Mouse (Mus musculus) thymus, postnatal 36 days (tissue): Measurements from ENCODE around the gene Gfap.

Source experiments
- DNase-seq, 2 experiments: peaks; one replicate each; pipeline ENCODE4 v3.0.0; 2022; ENCODE audit warnings: mixed read lengths in 2 of 2

The Gfap gene

DNA sequence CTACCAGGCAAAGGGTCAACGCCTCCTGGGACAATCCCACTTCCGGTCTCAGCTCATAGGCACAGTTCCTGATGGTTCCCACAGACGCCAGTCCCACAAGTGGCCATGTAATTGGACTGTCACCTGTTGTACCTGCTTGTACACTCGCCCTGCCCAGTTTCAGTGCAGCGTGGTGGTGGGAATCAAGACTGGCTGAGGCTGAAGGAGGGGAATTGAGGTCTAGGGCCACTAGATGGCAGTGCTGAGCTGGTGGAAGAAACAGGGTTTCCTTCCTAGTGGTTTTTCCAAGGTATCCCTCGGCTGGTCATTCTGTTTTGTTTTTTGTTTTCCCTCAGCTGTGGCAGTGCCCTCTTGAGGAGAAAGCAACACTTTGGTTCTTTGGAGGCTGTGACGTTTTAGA, at the start of gene Gfap:
Gfap (minus strand) TSS at position 150 of the 400 bp plus-strand sequence.
- peak; percentile 41 to 52 for DNase-seq

DNA sequence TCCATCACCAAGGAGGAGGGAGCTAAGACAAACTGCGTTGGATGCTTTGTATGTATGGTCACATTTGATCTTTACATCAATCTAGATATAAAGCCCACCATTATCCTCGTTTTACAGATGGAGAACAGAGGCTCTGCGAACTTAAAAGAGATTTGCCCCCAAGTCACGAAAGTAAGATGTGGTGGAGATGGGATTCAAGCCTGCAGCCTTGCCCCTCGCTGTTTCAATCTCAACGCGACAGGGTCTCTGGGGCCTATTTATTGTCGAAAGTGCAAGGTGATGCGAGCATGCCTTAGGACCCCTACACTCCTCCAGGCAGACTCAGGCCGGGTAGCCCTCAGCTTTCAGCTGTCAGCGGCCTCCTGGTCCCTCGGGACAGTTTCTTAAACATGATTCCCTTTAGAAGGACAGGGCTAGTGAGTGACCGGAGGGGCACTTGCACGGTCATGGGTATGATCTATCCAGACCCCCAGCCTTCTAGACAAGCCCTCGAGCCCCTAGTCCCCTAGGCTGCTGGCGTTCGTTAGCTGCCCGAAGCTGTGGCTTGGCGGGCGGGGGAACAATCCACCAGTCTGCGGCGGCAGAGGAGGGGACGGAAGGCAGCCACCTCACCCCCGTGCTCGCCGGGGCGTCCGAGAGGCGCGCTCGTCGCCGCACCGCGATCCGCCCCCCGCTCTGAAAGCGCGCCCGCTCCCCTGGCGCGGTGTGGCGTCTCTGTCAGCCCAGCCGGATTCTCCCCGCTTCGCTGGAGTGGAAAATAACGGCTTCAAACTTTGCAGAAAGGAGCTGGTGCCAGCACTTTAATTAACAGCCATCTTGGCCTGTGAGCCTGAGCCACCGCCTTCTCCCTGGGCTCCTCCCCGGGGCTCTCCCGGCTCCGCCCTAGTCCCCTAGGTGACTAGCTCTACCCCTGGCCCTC, 47.6 kb upstream of the Gfap start:
- DNase-seq, result peak; percentile 7 to 15

DNA sequence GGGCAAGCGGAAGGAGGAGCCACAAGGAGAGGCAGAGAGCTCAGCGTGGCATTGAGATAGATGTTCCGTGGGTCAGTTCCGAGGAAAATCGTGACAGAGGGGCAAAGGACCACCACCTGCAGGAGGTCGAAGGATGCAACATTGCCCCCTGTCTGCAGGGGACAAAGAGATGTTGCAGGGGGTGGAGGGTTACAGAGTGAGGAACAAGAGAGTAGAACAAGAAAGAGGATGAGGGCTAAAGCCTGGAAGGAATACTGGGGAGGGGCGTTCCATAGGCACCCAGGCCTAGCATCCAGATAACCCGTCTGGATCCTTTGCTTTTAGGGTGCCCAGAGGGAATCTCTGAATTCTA, 46.3 kb upstream of the Gfap start:
- no peak for DNase-seq

- DNase-seq, result peak; percentile 75 to 85
Measured at GRCm38 (mm10) chr11:102946265-102946991, 45.7 kb upstream of the Gfap start, which contains the start of gene C1ql1. TSS of gene C1ql1 (minus strand) at chr11:102946688.

DNA sequence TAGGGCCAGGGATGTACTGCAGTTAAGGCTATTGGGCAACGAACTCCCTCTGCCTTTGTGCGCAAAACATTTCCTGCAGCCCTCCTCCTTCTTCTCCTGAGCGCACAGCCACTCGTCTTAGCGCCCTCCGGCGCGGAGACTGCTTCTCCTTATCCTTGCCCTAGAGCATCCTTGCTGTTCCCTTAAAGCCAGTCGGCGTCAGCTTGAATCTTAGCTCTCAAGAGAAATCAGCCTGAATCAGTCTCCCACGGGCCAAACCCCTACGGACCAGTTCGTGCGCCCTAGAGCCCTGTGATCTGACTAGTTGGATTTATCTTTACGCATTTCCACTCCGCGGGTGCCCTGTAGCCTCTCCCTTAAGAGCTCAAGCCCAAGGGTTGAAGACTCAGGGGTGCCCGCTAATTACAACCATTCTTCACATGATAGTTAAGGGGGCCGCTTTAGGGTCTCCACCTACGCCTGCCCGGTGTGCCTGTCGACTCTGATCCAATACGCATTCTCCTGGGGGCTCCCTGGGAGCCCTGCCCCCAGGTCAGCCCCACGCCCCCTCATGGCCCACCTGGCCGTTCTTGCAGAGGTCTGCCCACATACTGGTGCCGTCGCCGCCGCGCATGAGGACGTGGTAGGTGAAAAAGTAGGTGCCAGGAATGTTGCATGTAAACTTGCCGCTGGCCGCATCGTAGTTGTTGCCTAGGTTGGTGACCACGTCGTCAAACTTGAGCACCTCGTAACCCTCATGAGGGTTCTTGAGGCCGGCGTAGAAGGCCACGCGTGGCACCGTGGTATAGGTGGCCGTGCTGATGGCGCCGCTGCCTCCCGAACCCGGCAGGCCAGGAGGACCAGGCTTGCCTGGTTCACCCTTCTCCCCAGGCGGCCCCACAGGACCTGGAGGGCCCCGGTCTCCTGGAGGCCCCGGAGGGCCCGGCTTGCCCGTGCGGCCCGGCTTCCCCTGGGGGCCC, 44.9 kb upstream of the Gfap start:
- DNase-seq, result peak in 1 of 2 experiments; percentile 9

DNA sequence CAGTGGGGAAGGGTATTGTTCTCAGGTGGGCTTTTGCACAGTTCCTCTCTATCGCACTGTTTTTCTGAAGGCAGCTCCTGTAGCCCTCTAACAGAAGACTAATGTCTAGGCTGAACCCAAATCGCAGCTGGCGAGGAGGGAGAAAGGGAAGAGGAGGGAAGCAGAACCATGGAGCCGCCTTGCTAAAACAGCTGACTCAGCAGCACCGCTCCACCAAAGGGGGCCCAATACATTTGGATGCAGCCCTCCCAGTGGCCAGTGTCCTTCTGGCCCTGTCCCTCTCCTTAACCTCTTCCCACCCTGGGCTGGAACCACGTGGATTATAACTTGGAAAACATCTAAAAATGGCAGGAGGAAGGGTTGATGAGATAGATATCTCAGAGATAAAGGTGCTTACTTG, 40.5 kb upstream of the Gfap start:
- no peak for DNase-seq

DNA sequence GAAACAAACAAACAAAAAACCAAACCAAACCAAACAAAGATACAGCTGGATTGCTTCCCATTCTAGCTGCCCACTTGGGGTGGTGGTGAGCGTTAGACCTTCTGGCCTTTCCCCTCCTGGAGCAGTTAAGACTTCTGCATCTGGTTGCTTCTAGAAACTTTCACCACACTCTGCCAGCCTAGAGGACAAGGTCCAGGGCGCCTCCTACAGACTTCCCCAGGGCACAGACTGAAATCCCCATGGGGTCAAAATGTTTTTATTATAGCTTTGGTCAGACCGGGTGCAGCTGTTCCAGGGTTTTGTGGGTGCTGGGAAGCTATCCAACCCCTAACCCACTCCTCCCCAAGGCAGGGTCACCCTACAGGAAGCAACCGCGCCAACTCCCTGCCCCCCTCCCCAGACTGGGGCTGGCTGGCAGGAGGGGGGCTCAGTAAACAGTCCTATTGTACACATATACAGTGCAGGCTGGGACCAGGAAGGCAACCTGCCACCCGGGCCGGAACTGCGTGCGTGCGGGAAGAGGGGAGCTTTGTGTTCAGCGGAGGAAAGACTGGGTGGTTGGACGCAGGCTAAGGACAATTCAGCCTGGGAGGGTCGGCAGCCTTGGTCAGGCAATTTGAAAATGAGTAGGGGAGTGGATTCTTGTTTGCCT, 38.4 kb upstream of the Gfap start:
- DNase-seq, result no peak

DNA sequence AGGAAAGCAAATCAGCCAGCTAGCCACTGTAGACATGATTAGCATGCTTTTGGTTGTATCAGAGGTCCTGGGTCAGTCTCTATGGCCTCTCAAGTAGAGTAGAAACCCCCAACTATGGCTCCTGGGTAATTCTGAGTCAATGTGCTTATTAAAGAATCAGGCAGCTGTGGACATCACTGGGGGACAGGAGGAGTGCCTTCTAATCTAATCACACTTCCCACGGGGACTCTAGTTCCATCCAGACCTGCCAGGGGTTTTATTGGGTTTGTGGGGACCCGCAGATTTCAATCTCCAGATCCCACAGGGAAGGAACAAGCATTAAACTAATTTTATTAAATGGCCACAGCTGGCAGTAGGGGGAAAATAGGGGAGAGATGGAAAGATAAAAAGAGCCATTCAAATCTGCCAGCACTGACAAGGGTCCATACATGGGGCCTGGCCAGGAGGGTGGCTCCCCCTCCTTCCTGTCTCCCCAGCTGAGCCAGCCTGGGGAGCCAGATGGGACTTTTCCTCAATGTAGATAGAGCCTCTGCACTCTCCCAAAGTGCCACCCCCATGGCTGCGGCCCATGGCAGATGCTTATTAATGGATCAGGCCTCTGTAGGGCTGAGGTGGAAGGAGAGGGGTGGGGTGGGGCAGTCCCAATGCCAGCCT, 36.9 kb upstream of the Gfap start:
- DNase-seq, result no peak

DNA sequence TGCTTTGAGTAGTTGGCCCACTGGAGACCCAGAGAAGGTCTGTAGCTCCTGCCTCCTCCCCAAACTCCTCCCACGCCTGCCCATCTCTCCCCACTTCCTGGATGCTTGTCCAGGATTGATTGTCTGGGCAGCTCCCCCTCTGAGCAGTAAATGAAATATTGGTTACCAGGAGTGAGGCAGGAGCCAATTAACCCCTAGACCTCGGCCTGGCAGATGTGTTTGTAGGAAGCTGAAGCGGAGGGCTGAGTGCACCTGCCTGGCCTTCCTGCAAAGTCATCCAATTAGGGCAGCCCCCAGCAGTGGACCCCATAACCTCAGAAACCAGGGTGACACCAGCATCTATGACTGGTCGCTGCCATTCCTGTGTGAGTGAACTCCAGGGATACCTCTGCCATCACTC, 35.6 kb upstream of the Gfap start:
- DNase-seq, result no peak

GRCm38 (mm10) chr11:102930672-102931071, 30.0 kb upstream of the Gfap start:
- DNase-seq, result no peak

DNA sequence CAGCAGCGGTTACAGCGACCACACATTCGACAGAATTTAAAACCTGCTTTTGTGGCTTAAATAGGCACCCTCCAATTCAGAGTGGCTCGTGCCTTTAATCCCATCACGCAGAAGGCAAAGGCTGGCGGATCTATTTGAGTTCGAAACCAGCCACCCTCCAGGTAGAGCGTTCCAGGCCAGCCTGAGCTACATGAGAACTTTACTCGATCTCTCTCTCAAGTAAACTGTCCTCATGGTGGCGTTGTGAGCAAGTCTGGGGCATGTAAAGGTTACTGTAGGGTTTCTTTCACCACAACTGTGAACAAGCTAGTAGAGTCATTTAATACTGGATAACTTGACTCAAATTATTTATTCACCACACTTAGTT, 24.6 kb upstream of the Gfap start:
- no peak for DNase-seq

DNA sequence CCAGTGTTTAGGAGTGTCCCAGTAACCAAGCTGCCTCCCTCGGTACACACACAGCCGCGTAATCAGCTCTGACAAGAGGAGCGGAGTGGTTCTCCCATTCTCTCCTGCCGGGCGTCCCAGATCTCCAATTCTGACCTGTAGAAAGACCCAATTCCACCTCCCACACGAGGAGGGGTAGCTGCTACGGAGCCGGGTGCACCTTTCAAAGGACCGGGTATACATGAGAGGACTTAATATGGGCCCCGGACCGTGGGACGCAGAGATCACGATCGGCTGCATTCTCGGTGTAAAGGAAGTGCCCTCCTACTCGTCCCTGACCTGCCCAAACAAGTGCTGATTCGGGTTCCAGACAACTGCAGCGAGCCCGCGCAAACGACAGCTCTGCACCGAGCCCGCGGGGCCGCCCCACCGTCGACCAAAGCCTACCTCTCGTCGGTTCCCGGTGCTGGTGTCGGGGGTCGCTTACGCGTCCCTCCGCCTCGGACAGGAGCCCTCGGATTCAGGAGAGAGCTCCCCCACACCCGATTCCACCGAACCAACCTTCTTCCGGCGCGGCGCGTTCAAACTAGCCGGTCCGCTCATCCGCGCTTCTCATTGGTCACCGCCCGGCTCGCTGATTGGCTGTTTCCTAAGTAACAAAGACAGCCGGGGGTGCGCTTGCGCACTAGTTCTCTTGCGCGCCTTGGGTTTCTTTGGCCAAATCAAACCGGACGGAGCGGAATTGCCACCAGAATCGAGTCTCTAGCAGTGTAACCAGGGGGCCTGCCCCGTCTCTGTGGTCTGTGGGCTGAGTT, 24.0 kb upstream of the Gfap start, which contains the start of gene Kif18b:
Kif18b (minus strand) TSS at position 568 of the 794 bp plus-strand sequence.
- DNase-seq, result peak; percentile 91 to 93

- DNase-seq, result no peak
Measured at GRCm38 (mm10) chr11:102921491-102921890, 20.8 kb upstream of the Gfap start.

- no peak for DNase-seq
Measured at GRCm38 (mm10) chr11:102918077-102918476, 17.4 kb upstream of the Gfap start.

- no peak for DNase-seq
Measured at GRCm38 (mm10) chr11:102915380-102915779, 14.7 kb upstream of the Gfap start.

DNA sequence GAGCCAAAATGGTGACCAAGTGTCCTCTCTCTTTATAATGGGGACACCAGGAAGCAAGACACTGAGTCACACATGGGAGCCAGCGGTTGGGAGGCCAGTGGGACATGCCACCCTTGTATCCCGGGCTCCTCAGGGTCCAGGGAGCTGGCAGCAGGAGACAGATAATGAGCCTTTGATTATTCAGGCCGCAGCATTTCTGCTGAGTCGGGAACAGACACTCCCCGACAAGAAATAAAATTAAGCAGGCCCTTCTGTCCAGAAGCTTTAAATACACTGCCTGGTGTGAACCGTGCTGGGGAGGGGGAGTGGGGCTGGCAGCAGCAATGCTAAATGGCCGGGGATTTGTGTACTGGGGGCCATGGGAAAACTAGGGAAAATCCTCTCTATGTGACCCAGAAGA, 10.7 kb upstream of the Gfap start:
- no peak for DNase-seq

- no peak for DNase-seq
Measured at GRCm38 (mm10) chr11:102903654-102904053, 2.9 kb upstream of the Gfap start.

DNA sequence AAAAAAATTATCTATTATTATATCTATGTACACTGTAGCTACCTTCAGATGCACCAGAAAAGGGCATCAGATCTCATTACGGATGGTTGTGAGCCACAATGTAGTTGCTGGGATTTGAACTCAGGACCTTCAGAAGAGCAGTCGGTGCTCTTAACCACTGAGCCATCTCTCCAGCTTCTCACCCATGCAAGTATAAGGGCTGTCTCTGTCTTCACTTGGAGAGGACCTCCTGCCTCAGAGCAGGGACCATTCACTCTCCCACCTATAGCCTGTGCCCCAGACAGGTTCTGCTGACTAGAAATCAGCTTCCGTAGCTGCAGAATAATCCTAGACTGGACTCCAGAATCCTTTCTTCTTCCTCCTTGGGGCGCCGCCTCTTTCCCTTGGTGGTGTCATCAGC, 1.4 kb upstream of the Gfap start:
- DNase-seq, result no peak

- DNase-seq, result no peak
Measured at GRCm38 (mm10) chr11:102901199-102901598, 487 bp upstream of the Gfap start.

DNA sequence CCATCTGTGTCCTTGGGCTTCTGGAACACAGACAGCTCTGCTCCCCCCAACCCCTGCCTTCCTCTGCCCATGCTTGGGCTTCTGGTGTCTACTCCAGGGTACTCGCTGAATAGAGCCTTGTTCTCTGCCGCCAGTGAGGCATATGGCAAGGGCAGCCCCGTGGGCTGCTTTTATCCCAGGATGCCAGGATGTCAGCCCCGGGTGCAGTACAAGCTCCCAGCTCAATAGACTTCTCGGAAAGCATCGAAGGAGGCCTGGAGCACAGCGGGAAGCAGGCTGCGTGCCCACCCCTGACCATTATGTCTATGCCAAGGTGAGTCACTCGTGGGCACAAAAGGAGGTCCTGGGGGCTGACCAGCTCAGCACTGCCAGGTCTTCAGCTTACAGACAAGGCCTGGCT, 2.3 kb downstream of the Gfap start:
- no peak for DNase-seq

DNA sequence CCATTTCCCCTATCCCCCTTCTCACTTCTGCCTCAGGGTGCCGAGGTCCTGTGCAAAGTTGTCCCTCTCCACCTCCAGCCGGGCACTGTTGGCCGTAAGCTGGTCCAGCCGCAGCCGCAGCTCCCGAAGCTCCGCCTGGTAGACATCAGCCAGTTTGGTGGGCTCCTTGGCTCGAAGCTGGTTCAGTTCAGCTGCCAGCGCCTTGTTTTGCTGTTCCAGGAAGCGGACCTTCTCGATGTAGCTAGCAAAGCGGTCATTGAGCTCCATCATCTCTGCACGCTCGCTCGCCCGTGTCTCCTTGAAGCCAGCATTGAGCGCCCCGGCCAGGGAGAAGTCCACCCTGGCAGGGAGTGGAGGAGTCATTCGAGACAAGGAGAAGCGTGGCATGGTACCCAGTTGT, 4.1 kb downstream of the Gfap start:
- DNase-seq, result no peak
